Mouse (Mus musculus): ENCODE measurements around the gene Pan3. TPM values are rescaled to one million over a fixed set of nuclear protein-coding genes. Genes with fewer than 3 reads are reported as not detected.

Pan3 gene
- polyA plus RNA-seq, 1 experiment, result 34.1 TPM

DNA sequence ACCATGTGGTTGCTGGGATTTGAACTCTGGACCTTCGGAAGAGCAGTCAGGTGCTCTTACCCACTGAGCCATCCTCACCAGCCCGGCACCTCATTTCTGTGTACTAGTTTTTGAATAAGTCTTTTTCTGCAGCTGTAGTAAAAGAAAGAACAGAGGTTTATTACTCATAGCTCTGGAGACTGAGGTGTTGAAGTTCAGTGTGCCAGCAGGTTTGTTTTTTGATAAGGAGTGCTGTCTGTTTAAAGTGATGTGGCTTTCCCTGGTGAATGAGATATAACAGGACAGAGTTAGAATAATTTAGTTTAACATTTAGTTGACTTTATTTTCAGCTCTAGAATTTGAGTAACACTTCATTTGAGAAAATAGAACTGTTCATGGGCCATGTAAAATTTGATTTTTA lies 14.8 kb downstream of the Pan3 start:
- Histone ChIP-seq H3K27ac (replicated peaks; ENCODE audit: low read depth, low read length) (no peak overlapping the region), H3K4me3 (ENCODE audit: insufficient read depth, low read depth, low read length) (no peak overlapping the region), H3K4me1 (ENCODE audit: control insufficient read depth, insufficient read depth, insufficient read length, low read length) (peaks cover 14% of the 10 kb centered on the region)

DNA sequence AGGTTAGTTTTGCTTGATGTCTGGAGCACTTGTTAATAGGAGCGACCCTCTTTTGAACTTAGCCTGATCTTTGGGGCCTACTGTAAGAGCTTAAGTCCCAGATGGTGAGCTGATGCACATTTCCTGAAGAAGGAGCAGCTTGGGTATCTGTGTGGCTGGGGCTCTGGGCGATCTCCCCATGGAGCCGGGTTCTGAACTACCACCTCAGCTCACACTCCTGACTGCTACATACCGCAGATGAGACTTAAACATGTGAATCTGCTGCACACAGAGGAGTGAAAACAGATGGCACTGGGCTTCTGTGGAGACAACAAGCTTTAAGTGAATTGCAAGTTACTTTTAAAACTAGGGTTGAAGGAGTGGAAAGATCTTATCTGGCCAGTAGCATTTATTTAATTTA lies 15.3 kb downstream of the Pan3 start:
- peaks cover 14% of the 10 kb centered on the region for H3K4me1 ChIP-seq (ENCODE audit: control insufficient read depth, insufficient read depth, insufficient read length, low read length)
- no peak overlapping the region for H3K4me3 ChIP-seq (ENCODE audit: insufficient read depth, low read depth, low read length)
- H3K27ac ChIP-seq (replicated peaks; ENCODE audit: low read depth, low read length), result no peak overlapping the region

DNA sequence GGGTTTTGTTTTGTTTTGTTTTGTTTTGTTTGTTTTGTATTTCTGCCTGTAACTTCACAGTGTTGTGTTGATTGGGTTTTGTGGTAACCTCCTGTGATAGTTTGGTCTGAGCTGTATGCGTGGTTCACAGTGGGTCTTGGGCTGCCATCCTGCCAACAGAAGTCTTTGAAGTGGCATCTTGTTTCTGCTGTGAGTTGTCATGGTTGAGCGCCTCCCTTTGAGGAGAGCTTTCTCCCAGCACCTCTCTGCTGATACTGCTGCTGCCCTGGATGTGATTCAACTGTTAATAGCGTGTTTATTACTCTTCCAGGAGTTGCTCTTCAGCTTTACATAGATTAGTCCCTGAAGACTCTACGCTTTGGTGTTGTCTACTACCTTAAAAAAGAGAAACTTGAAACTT lies 18.6 kb downstream of the Pan3 start:
- Histone ChIP-seq H3K27ac (replicated peaks; ENCODE audit: low read depth, low read length) (no peak overlapping the region), H3K4me1 (ENCODE audit: control insufficient read depth, insufficient read depth, insufficient read length, low read length) (peaks cover 12% of the 10 kb centered on the region), H3K4me3 (ENCODE audit: insufficient read depth, low read depth, low read length) (no peak overlapping the region)

DNA sequence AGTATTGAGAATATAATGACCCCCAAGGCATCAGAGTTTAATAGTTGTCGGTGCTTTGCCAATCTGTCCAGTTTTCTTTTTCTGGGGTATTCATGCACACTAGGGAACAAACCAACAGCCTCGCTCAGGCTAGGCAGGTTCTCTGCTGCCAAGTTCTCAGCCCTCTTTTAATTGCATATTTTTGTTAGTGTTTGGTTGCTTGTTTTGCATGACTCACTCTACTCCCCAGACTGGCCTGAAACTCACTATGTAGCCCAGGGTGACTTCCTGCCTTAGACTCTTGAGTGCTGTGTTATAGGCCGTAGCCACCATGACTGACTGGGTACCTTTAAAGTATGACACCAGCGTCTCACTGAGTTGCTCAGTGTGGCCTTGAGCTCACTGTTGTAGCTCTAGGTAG lies 19.0 kb downstream of the Pan3 start:
- Histone ChIP-seq H3K4me1 (ENCODE audit: control insufficient read depth, insufficient read depth, insufficient read length, low read length) (peaks cover 12% of the 10 kb centered on the region), H3K27ac (replicated peaks; ENCODE audit: low read depth, low read length) (no peak overlapping the region), H3K4me3 (ENCODE audit: insufficient read depth, low read depth, low read length) (no peak overlapping the region)

DNA sequence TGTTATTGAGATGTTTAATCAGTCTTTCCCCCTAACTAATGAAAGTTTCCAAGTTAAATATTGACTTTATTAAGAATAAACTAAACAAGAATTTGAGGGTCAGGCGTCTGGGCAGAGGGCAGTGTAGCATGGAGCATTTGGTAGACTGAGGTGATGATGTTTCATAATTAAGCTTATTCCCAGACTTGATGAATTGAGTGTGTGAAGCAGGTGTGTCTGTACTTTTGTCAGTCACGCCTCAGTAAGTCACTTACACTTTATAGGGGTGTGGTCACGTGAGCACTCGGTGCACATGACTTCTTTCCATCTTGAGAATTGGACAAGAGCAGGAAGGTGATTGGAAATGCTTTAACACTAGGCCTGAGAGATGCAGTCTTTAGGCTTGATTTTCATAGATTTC lies 26.5 kb downstream of the Pan3 start:
- Histone ChIP-seq H3K27ac (replicated peaks; ENCODE audit: low read depth, low read length) (no peak overlapping the region), H3K4me1 (ENCODE audit: control insufficient read depth, insufficient read depth, insufficient read length, low read length) (peaks cover 8% of the 10 kb centered on the region), H3K4me3 (ENCODE audit: insufficient read depth, low read depth, low read length) (no peak overlapping the region)

DNA sequence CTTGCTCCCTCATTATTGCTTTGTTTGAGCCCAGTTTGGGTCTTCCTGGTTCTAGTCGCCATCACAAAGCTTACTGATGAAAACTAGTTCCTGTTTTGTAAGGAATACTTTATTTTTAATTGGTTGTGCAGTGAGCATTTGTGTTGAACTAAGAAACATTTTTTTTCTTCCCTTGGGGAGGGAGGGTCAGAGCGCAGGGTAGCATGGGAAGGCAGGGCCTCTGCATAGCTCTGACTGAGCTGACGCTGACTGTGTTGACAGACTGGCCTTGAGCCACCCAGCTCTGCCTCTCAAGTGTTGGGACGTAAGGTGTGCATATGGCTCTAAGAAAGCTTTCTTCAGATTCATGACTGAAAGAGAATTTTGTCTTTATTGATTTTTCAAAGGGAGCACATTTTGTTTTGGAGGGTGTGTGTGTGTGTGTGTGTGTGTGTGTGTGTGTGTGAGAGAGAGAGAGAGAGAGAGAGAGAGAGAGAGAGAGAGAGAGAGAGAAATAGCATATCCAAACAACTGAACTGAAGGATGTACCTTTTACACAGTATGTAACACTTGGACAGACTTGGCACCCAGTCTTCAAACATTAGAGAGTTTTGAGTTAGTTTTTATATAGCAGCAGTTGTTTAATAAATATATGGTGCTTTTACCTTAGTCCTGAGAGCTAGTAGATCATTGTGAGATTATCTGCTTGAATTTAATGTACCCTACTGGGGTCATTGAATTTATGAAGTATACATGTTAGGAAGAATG lies 30.0 kb downstream of the Pan3 start:
- Histone ChIP-seq H3K27ac (replicated peaks; ENCODE audit: low read depth, low read length) (no peak overlapping the region), H3K4me3 (ENCODE audit: insufficient read depth, low read depth, low read length) (no peak overlapping the region), H3K4me1 (ENCODE audit: control insufficient read depth, insufficient read depth, insufficient read length, low read length) (peaks cover 12% of the 10 kb centered on the region)

DNA sequence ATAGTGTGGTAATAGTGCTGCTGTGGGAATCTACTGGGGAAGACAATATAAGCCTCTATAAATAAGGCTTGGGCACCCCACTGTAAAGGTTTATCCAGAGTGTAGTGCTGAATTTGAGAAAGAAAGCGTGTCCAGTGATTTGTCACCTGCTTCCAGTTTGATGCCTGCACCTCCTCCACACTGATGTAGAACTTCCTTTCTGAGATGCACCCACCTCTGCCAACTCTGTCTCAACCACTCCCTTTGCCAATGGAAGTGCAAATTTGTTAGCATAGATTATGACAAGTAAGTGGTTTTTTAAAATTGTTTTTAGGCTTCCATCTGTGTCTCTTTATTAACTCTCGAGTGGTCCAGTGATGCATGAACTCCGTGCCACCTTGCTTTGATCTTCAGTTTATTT lies 33.3 kb downstream of the Pan3 start:
- Histone ChIP-seq H3K27ac (replicated peaks; ENCODE audit: low read depth, low read length) (no peak overlapping the region), H3K4me1 (ENCODE audit: control insufficient read depth, insufficient read depth, insufficient read length, low read length) (peaks cover 10% of the 10 kb centered on the region), H3K4me3 (ENCODE audit: insufficient read depth, low read depth, low read length) (no peak overlapping the region)

DNA sequence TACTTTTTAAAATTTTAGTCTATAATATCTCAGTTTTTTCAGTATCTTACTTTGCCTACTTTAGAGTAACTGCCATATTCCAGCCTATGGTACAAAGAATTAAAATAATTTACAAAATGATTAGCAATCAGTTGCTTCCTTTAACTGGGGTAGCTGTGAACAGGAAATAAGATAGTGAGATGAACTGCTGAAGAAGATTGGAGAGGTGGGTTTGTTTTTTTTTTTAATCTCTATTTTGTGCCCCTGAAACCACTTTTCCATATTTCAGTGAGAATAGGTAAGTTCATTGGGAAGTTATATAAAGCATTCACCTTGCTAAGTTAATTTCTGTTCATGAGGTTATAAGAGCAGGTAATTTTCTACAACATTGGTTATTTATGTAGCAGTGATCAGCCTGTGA lies 36.4 kb downstream of the Pan3 start:
- Histone ChIP-seq H3K4me1 (ENCODE audit: control insufficient read depth, insufficient read depth, insufficient read length, low read length) (peaks cover 3% of the 10 kb centered on the region; the same call in 1 of the 2 replicates), H3K27ac (replicated peaks; ENCODE audit: low read depth, low read length) (no peak overlapping the region), H3K4me3 (ENCODE audit: insufficient read depth, low read depth, low read length) (no peak overlapping the region)

DNA sequence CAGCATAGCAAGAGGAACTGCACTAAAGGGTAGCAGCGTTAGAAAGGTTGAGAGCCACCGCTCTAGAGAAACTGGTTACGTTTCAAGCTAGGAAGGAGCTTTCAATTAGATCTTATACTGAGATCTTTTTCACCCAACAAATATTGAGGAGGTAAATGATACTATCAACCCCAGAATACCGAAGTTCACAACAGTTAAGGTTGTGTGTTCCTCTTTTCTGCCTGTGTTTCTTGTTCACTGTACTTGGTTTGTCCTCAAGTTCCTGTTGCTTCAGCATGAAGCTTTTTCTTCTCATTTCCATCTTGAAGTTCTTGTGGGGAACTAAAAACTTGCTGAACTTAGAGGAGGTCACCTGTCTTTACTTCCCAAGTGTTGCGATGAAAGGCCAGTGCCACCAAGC lies 41.2 kb downstream of the Pan3 start:
- no peak overlapping the region for H3K27ac ChIP-seq (replicated peaks; ENCODE audit: low read depth, low read length)
- no peak overlapping the region for H3K4me3 ChIP-seq (ENCODE audit: insufficient read depth, low read depth, low read length)
- no peaks in the 10 kb centered on the region for H3K4me1 ChIP-seq (ENCODE audit: control insufficient read depth, insufficient read depth, insufficient read length, low read length)

DNA sequence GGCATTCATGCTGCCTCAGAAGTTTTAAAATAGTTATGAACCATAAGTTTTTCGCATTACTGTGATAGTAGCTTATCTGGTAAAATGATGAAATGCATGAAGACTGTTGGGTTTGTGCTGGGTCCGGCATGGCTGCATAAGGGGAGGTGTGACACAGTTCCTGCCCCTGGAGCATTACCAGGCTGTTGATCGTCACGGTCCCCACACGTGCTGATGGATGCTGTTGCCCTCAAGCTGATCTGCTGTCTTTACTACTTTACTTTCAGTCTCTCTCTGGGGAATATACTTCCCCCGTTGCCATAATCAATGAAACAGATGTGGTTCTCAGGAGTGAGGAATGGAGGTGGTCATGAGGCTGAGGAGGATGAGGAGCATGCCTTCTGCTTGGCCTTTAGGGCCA lies 43.1 kb downstream of the Pan3 start:
- H3K4me1 ChIP-seq (ENCODE audit: control insufficient read depth, insufficient read depth, insufficient read length, low read length), result no peaks in the 10 kb centered on the region; the same call in 1 of the 2 replicates
- H3K4me3 ChIP-seq (ENCODE audit: insufficient read depth, low read depth, low read length), result no peak overlapping the region
- no peak overlapping the region for H3K27ac ChIP-seq (replicated peaks; ENCODE audit: low read depth, low read length)

DNA sequence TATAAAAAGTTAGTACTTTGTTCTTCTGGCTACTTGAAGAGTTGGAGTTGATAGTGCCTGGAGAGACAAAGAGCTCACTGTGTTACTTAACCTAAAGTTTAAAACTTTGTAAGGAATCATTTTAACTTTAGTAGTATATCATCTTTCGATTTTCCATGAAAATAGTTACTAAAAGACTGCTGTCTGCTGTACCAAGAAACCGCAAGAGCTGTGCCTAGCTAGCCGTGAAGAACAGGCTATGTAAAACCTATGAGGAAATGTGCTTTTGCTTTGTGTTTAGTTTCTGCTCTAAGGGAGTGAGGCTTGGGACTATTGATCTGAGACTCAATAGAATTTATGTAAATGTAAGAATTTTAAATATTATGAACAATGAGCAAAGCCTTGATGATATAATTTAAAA lies 43.9 kb downstream of the Pan3 start:
- Histone ChIP-seq H3K27ac (replicated peaks; ENCODE audit: low read depth, low read length) (no peak overlapping the region), H3K4me1 (ENCODE audit: control insufficient read depth, insufficient read depth, insufficient read length, low read length) (peaks cover 2% of the 10 kb centered on the region), H3K4me3 (ENCODE audit: insufficient read depth, low read depth, low read length) (no peak overlapping the region)

DNA sequence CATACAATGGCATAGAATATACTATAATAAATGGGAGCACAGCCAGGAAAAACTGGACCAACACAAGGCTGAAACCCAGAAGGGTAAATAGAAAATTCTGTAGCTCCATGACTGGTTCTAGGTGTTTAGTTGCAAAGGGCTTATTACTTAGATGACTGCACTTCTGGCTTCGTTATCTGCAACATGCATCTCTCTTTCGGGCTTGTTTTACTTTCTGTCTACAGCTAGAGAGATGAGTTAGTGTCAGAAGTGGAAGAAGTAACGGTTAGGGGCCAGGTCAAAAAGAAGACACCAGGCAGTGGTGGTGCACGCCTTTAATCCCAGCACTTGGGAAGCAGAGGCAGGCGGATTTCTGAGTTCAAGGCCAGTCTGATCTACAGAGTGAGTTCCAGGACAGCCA lies 46.1 kb downstream of the Pan3 start:
- Histone ChIP-seq H3K4me3 (ENCODE audit: insufficient read depth, low read depth, low read length) (no peak overlapping the region), H3K27ac (replicated peaks; ENCODE audit: low read depth, low read length) (no peak overlapping the region), H3K4me1 (ENCODE audit: control insufficient read depth, insufficient read depth, insufficient read length, low read length) (peaks cover 2% of the 10 kb centered on the region)

DNA sequence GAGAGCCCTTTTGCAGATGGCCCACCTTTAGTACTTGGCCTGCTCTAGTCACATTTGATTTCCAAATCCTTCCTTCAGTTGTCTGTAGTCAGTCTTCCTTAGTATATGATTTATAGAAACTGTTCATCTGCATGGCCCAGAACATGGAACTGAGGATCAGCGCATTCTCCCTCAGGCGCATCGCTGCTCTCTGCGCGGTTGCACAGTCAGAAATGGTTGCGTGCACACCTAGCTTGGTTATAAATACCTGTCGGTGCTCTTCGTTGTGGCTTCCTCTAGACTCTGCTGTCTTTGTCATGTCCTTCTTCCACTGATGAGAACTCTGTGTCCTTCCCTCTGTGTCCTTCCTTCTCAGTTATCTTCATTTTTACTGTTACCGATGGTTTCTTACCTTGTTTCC lies 47.1 kb downstream of the Pan3 start:
- no peak overlapping the region for H3K4me3 ChIP-seq (ENCODE audit: insufficient read depth, low read depth, low read length)
- peaks cover 2% of the 10 kb centered on the region for H3K4me1 ChIP-seq (ENCODE audit: control insufficient read depth, insufficient read depth, insufficient read length, low read length)
- H3K27ac ChIP-seq (replicated peaks; ENCODE audit: low read depth, low read length), result no peak overlapping the region

DNA sequence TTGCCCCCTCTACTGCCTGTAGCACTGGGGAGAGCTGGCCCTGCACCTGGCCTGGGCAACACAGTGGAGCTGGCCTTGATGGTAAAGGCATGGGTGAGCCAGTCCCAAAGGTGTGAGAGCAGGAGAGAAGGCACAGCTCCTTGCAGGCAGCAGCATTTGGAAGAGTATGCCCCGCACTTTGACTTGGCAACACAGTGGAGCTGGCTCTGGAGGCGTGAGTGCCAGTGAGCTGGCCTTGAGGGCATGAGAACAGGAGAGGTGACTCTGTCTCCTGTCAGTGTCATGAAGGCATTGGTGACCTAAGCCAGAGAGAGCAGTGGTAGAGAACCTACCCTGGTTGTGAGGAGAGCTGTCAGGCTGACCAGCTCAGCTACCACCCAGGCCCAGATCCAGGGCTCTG lies 49.4 kb downstream of the Pan3 start:
- Histone ChIP-seq H3K27ac (replicated peaks; ENCODE audit: low read depth, low read length) (no peak overlapping the region), H3K4me1 (ENCODE audit: control insufficient read depth, insufficient read depth, insufficient read length, low read length) (peaks cover 2% of the 10 kb centered on the region), H3K4me3 (ENCODE audit: insufficient read depth, low read depth, low read length) (no peak overlapping the region)

DNA sequence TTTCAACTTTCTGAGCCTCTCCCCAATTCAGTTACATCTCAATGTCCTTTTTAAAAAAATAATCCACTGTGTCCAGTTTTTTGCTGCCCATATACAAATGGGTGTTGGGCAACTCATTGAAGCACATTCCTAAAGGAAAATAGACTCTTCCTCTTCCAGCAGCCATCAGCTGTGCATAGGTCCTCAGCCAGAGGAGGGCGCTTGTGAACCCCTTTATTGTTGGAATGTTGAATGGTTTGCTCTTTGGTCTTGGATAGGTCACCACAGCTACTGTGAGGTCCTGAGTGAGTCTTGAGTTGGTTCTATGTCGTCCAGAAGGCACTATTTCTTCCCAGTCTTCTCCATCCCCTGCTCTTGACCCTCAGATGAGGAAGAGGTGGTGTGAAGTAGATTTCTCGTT lies 54.2 kb downstream of the Pan3 start:
- Histone ChIP-seq H3K4me3 (ENCODE audit: insufficient read depth, low read depth, low read length) (no peak overlapping the region), H3K4me1 (ENCODE audit: control insufficient read depth, insufficient read depth, insufficient read length, low read length) (no peaks in the 10 kb centered on the region), H3K27ac (replicated peaks; ENCODE audit: low read depth, low read length) (no peak overlapping the region)

DNA sequence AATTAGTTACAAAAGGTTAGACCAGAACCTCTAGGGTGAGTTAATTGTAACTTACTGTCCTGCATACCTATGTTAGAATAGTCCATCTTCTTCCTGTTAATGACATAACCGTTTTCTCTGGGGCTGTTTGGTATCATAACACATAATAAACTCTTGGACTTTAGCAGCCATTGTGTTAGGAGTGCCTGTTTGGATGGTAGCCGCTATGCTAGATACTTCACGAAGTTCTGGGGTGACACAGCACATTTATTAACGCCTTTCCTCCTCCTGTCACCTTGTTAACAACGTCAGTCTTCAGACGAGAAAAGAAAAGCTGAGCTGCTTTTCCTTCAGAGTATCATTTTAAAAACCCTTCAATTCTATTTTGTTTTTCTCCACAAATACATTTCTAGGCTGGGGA lies 59.3 kb downstream of the Pan3 start:
- H3K4me3 ChIP-seq (ENCODE audit: insufficient read depth, low read depth, low read length), result no peak overlapping the region
- no peak overlapping the region for H3K27ac ChIP-seq (replicated peaks; ENCODE audit: low read depth, low read length)
- 0 out of 2 replicates have a peak, but pooled peaks cover 3% of the 10 kb centered on the region for H3K4me1 ChIP-seq (ENCODE audit: control insufficient read depth, insufficient read depth, insufficient read length, low read length)
